Mouse (Mus musculus) fat pad, adult 2 months (tissue): ENCODE data around the gene Rpusd1.
A peak's percentile ranks its signal among the peaks of the same experiment; 100 is the strongest.
"Not testable (repeated sequence)": the region's sequence is repeated elsewhere in the genome, so short reads cannot be mapped to it uniquely, and the experiment has no call there.

Source experiments
- DNase-seq: peaks from one replicate; pipeline ENCODE4 v3.0.0-alpha.2; 2011; ENCODE audit warnings: low read depth, low spot score; ENCODE audit errors: extremely low read depth

Rpusd1 gene

DNA sequence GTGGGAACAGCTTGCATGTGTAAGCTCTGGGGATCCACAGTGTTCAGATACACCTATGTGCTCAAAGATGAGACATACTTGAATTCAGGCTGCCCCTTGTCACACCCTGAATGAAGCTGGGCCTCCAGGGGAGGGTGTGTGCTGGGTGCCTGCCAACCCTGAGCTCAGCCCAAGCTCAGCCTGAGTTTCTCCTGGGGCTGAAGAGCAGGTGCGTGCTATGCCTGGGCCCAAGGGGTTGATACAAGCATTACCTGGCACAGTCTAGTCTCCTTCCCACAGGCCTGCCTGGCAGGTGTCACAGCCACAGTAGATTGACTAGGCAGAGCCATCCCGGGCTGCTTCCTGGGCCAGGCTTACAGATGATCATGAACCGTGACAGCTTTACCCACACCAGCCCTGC lies 8.3 kb downstream of the Rpusd1 start, which contains the start of gene Mslnl:
TSS of gene Mslnl (plus strand) at position 298 of the 400 bp plus-strand sequence.
- no peak for DNase-seq

- DNase-seq, result no peak
These were observed 11.4 kb downstream of the Rpusd1 start for GRCm38 (mm10) chr17:25738861-25739260.

DNA sequence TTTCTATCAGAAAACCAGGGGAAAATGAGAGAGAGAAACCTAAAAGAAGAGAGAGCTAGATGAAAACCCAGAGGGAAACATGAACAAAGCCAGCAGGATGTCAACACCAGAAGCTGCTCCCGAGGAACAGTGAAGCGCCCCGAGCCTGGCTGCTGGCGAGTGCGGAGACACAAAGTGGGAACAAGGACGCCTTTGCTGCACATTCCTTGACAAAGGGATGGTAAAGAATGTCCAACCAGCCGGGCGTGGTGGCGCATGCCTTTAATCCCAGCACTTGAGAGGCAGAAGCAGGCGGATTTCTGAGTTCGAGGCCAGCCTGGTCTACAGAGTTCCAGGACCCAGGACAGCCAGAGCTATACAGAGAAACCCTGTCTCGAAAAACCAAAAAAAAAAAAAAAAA lies 14.0 kb downstream of the Rpusd1 start:
- not testable (repeated sequence) for DNase-seq

DNA sequence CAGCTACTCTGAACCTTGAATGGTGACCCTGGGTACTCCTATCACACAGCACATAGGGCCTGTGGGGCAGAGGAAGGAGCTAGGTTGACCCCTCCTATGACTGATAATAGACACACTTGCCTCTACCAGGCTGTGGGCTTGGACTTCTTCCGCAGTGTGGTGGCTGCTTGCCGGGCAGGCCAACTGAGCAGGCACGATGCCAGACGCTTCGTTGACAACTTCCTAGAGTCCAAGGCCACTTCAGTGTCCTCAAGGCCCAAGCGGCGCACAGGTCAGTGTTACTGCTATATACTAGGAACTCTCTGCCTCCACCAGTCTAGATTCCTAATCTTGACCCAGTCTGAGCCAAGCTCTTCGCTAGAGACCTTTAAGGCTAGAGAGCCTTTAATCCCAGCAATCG lies 16.4 kb downstream of the Rpusd1 start:
- no peak for DNase-seq

DNA sequence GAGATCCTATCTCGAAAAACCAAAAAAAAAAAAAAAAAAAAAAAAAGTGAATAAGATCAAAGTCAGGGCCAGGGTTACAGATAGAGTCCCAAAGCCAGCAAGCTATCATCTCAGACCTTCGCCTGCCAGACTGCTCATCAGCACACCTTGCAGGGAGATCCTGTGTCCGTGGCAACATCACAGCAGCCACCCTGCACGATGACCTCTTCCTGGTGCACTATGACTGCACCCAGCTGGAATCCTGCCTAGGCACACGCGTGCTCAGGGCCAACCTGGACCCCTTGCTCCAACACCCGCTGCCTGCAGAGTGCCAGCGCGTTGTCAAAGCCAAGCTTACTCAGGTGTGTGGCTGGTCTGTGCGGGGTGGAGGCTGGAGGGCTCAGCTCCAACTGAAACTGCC lies 16.8 kb downstream of the Rpusd1 start:
- DNase-seq, result no peak

GRCm38 (mm10) chr17:25748238-25748637 lies 20.8 kb downstream of the Rpusd1 start:
- no peak for DNase-seq

- no peak for DNase-seq
These were observed 21.8 kb downstream of the Rpusd1 start for GRCm38 (mm10) chr17:25749314-25749713.

DNA sequence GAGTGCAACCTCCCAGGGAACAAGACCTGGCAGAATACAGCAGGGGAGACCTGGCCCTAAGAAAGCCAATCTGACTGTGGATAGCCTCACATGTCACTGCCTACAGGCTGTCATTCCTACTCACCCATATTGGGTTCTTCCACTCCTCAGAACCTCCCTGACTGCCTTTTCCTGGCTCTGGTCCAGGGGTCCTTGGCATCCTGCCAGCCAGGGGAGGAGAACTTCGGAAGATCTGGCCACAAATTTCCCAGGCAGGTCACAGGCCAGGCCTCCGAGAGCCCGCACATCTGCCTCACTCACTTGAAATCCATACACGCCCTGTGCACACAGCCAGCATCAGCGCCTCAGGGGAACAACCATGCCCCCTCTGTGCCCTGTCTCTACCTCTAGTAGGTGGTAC lies 24.0 kb downstream of the Rpusd1 start:
- DNase-seq, result no peak

GRCm38 (mm10) chr17:25754241-25754640 lies 26.8 kb downstream of the Rpusd1 start, which contains the start of gene Msln:
Msln (minus strand) TSS chr17:25754378.
- no peak for DNase-seq

GRCm38 (mm10) chr17:25755086-25755485 lies 27.6 kb downstream of the Rpusd1 start:
- no peak for DNase-seq

GRCm38 (mm10) chr17:25755627-25756377 lies 28.3 kb downstream of the Rpusd1 start:
- DNase-seq, result no peak

DNA sequence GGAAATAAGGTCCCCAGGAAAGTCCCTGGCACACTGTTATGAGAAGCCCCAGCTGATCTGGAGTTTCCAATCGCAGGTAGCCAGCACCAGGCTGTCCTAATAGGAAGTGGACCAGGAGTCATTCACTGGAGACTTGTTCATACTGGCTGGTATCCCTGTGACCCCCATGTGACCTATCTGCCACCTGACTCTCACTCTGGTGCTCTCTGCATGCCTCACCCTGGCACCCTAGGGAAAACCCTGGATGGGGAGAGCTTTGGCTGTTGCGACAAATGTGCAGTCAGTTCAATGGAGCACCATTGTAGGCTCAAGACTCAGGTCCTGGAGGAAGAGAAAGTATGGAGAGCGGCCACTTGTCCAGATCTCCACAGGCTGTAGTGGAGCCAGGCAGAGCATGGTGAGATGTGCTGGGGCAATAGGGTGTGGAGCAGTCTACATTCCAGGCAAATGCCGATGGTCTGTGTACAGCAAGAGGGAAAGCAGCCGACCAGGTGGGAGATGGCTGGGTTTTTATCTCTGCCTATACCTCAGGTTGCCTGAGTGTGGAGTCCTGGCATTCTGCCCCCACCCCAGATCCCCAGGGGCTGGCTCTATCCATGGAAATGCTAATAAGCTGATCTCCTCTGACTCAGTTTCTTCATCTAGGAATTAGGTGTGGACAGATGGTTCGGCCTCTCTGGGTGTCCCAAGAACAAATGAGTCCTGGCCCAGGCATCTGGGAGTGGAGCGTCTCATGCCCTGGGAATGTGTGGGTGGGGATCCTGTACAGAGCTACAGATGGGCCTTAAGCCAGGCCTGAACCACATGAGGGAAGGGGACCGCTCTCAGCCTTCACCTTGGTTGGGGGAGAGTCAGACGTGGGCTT lies 29.1 kb downstream of the Rpusd1 start:
- DNase-seq, result no peak

DNA sequence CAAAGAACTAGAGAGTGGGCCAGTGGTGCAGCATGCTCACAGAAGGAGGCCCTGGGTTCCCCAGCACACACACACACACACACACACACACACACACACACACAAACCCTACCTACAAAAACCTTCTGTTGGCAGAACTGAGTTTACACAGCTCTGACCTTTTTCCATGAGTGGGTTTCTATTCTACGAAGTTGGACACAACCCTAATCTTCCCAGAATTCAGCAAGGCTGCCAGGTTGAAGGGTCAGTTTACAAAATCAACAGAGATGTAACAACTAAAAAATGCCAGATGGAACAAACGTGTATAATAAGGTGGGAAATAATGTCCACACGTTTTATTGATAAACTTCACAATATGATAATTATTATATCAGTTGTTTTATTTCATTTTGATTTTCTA lies 30.2 kb downstream of the Rpusd1 start:
- DNase-seq, result no peak

GRCm38 (mm10) chr17:25760148-25760547 lies 32.7 kb downstream of the Rpusd1 start:
- no peak for DNase-seq

GRCm38 (mm10) chr17:25761561-25761970 lies 34.1 kb downstream of the Rpusd1 start:
- no peak for DNase-seq

DNA sequence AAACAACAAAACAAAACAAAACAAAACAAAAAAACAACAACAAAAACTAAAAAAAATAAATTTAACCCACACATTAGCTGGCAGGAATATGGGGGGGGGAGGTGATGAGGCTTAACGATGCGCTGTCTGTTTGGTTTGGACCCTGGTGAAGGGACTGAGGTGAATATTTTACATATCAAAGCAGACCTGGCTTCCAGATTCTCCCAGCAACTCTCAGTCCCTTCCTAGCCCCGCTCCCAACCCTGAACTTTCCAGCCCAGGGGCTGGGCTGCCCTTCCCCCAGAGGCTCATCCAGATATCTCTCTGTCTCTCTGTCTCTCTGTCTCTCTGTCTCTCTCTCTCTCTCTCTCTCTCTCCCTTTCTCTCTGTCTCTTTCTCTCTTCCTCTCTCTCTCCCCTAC lies 35.1 kb downstream of the Rpusd1 start:
- no peak for DNase-seq

DNA sequence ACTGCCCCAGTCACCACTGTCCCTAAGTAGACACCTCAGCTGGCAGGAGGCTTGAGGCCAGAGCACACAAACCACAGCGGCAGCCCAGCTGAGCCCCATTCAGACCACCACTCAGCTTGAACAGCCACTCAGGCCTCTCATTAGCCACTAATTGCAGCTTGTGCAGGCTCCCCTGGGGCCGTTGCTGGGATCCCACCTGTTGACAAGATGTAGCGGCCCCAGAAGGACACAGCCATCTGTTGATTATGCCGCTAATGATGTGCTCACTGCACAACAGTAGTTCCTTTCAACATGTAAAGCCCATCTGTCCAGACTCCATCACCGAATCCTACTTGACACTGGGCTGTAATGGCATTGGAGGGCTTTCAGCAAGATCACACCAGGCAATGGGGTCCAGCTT lies 38.4 kb downstream of the Rpusd1 start:
- no peak for DNase-seq

DNA sequence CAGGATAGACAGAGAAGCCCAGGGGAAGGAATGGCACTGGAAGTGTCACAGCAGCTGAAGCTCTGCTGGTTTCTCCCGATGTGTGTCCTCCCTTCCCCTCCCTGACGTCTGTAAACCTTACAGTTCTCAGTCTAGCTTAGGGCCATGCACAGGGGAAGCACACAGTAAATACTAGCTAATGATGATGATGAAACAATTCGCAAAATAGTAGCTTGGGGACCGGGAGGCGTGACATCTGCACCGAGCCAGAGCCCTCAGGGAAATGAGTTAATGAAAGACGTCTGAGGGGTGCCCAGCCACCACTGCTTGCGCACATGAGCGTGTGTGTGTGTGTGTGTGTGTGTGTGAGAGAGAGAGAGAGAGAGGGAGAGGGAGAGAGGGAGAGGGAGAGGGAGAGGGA lies 41.9 kb downstream of the Rpusd1 start:
- no peak for DNase-seq

DNA sequence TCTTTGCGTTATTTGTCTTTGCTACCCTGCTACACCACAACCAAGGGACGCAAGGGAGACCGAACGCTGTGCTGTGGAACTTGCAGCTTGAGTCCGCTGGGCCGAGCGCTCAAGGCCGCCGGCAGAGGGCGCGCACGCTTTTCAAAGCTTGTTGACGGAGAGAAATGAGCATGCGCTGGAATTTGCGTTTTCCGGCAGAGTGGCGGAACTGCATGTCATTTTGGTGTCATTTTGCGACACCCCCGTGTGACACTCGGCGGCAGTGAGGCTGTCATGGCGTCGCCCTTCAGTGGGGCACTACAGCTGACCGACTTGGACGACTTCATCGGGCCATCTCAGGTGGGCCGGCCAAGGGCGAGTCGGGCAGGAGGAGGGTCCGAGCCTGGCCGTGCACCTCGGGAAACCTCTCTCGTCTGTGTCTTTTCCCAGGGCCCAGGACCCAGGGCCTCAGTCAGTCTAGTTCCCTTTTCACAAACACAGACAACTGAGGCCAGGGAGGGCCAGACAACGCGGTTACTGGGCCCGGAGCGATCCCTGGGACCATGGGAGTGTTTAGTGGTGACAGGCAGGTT lies 46.2 kb downstream of the Rpusd1 start, which contains the start of gene Narfl:
TSS of gene Narfl (plus strand) at position 228 of the 572 bp plus-strand sequence.
- peak; percentile 61 for DNase-seq

GRCm38 (mm10) chr17:25775318-25776062 lies 48.0 kb downstream of the Rpusd1 start:
- no peak for DNase-seq

DNA sequence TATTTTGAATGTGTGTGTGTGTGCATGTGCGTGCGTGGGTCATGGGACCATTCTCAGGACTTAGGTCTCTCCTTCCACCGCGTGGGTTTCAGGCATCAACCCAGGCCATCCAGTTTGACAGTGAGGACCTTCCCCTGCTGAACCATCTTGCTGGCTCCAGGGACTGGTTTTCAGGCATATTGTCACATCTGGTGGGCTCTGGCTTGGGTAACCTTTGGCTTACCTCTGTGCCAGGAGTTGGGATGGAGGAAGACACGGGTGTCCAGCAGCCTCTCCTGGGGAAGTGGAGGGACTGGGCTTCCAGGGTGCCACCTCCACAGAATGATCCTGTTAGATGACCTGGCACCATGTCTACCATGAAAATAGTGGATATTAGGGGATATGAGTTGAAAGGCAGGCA lies 50.5 kb downstream of the Rpusd1 start:
- no peak for DNase-seq
